17 mouse cellular contexts compared by ENCODE assay signal in the genomic region with DNA sequence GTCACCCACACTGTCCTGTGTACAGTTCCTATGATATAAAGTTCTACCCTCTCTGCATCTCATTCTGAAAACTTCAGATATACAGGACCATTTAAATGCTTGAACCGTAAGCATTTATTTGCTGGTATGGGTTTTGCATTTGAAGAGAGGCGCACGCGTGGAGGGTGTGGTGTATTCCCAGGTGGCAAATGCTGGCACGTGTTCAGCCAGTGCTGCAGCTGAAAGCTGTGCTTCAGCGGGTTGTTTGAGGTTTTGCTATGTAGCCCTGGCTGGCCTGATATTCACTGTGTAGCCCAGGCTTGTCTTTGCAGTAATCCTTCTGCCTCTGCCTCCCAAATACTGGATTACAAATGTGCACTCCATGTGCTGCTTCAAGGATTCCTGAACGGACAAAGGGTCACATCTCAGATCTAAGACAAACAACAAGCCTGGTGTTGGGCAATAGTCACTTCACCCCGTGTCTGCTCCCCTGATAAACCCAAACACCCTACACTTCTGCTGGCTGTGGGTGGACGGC.
DNase-seq lines count a peak whose midpoint lies in the region; ATAC-seq and TF ChIP-seq lines count a peak whose summit lies in the region.
"Had no signal": no experiment of that assay in that cellular context is flagged by ENCODE, and none has a peak within 500 bp of the region (broad histone marks: within the 10 kb centered on the region; RNA-seq: fewer than 3 reads in every experiment).

No protein-coding gene starts in this region.

- DNase-seq in frontal cortex, adult 2 months (ENCODE audit: extremely low spot score in 1 of 2, low spot score in 1 of 2): no peak
- DNase-seq in lung, postnatal 36 days: peak; percentile 20
- no peak for DNase-seq in lung, adult 18-20 months
- peak; percentile 14 for DNase-seq in gastrocnemius, postnatal 25 days
- peak; percentile 46 for DNase-seq in heart, postnatal 4 days
- no peak for DNase-seq in thymus, adult 2 months
- no peak for DNase-seq in layer of hippocampus, postnatal 36 days
- DNase-seq: cerebellum, postnatal 25 days; kidney, adult 11 months; kidney, postnatal 4 days had no signal

- no peaks in the 10 kb centered on the region for H3K4me1 ChIP-seq in thymus, adult 2 months (replicated peaks; ENCODE audit: control insufficient read depth, insufficient read depth, low read length)

- peak; percentile 41; the same call in 1 of the 2 replicates for ATAC-seq in frontal cortex, adult (ENCODE audit: low TSS enrichment)
- ATAC-seq: activated CD4-positive, CD25-positive, alpha-beta regulatory T cell, adult 4 months; forebrain, embryonic 15.5 days; midbrain, embryonic 16.5 days had no signal

- TF ChIP-seq POLR2A in thymus, adult 2 months (IDR thresholded peaks at IDR 0.05; ENCODE audit: control insufficient read depth, extremely low read depth, insufficient read depth, low read length, poor library complexity): no peak

- no peak for TF ChIP-seq CTCF in thymus, adult 2 months (IDR thresholded peaks at IDR 0.05; ENCODE audit: borderline replicate concordance, control insufficient read depth, extremely low read depth, insufficient read depth, low read length, poor library complexity)

- H3K4me3 ChIP-seq in thymus, adult 2 months (ENCODE audit: control insufficient read depth, insufficient read depth, low read length): no peak overlapping the region
- H3K4me3 ChIP-seq: embryonic facial prominence, embryonic 13.5 days; forebrain, embryonic 15.5 days; left cerebral cortex, adult 2 months had no signal

- H3K27ac ChIP-seq in thymus, adult 2 months (ENCODE audit: control insufficient read depth, insufficient read depth, low read length): no peak overlapping the region
- H3K27ac ChIP-seq: embryonic facial prominence, embryonic 13.5 days; forebrain, embryonic 15.5 days; left cerebral cortex, adult 2 months; macrophage had no signal

- H3K36me3 ChIP-seq in thymus, adult 2 months (ENCODE audit: control insufficient read depth, insufficient read depth, low read length): no peaks in the 10 kb centered on the region
- H3K36me3 ChIP-seq: forebrain, embryonic 15.5 days had no signal

- WGBS in thymus, adult 2 months: 94% methylated on average over 9 of the region's 9 CpGs

- no peaks in the 10 kb centered on the region for H3K27me3 ChIP-seq in thymus, adult 2 months (ENCODE audit: control insufficient read depth, insufficient read depth, low read length)
- H3K27me3 ChIP-seq: embryonic facial prominence, embryonic 13.5 days; forebrain, embryonic 15.5 days had no signal

Comparison
In these comparisons a context has a peak if more than half of its experiments do, and no peak if none do; other contexts are left out.
1. DNase-seq: peak in lung, postnatal 36 days (single experiment), gastrocnemius, postnatal 25 days (single experiment) and heart, postnatal 4 days (single experiment); none in frontal cortex, adult 2 months (0 of 2), lung, adult 18-20 months (0 of 2), thymus, adult 2 months (single experiment) and layer of hippocampus, postnatal 36 days (0 of 2).